Mouse (Mus musculus) MEL (cell line): ENCODE measurements around the gene Lmbrd2. TPM values are rescaled to one million over a fixed set of nuclear protein-coding genes. Genes with fewer than 3 reads are reported as not detected.
A peak's percentile ranks its signal among the peaks of the same experiment; 100 is the strongest.

ENCODE experiments used
- DNase-seq: peaks from one replicate; pipeline ENCODE4 v3.0.0; 2011; ENCODE audit warnings: low read depth, low spot score
- H3K27ac ChIP-seq: 2 replicates; pipeline ENCODE4 v1.5.1; 2012; ENCODE audit warnings: low read depth, mild to moderate bottlenecking, control low read depth, low read length, moderate library complexity; ENCODE audit not compliant: control insufficient read depth
- H3K27me3 ChIP-seq, 2 experiments: fragments of 150-350 bp in 1 of 2; sonication (generic) in 1 of 2; 2 replicates each; pipeline ENCODE4 v1.6.1; 2012; ENCODE audit warnings: low read length in 2 of 2, mild to moderate bottlenecking in 2 of 2, improper control_type of control experiment in 1 of 2, moderate library complexity in 1 of 2; ENCODE audit not compliant: insufficient read depth in 2 of 2, control insufficient read depth in 1 of 2
- H3K36me3 ChIP-seq, 2 experiments: 2 replicates each; pipeline ENCODE4 v1.6.1; 2012 to 2014; ENCODE audit warnings: low read length in 2 of 2, improper control_type of control experiment in 1 of 2, inconsistent platforms in 1 of 2, mild to moderate bottlenecking in 1 of 2; ENCODE audit not compliant: insufficient read depth in 2 of 2, control insufficient read depth in 1 of 2
- H3K4me1 ChIP-seq, 2 experiments: fragments of 150-350 bp in 1 of 2; sonication (generic) in 1 of 2; 2 replicates each; pipeline ENCODE4 v1.6.1; 2012; ENCODE audit warnings: low read length in 2 of 2, improper control_type of control experiment in 1 of 2, mild to moderate bottlenecking in 1 of 2; ENCODE audit not compliant: insufficient read depth in 2 of 2, control insufficient read depth in 1 of 2
- H3K4me3 ChIP-seq, 2 experiments: fragments of 150-350 bp in 1 of 2; sonication (generic) in 1 of 2; 2 replicates each; pipeline ENCODE4 v1.5.1; 2012; ENCODE audit warnings: low read depth in 2 of 2, low read length in 2 of 2, mild to moderate bottlenecking in 2 of 2, moderate library complexity in 2 of 2, control low read depth in 1 of 2, improper control_type of control experiment in 1 of 2; ENCODE audit not compliant: control insufficient read depth in 1 of 2, insufficient read depth in 1 of 2
- H3K79me2 ChIP-seq: 2 replicates; pipeline ENCODE4 v1.6.1; 2012; ENCODE audit warnings: mild to moderate bottlenecking, low read length, moderate library complexity; ENCODE audit not compliant: control insufficient read depth, poor library complexity, insufficient read depth
- H3K9ac ChIP-seq: 2 replicates; pipeline ENCODE4 v1.6.1; 2012; ENCODE audit warnings: low read depth, mild to moderate bottlenecking, control low read depth, low read length, moderate library complexity; ENCODE audit not compliant: control insufficient read depth, poor library complexity, severe bottlenecking
- H3K9me3 ChIP-seq: fragments of 150-350 bp; sonication (generic); replicated peaks from 2 replicates; pipeline ENCODE4 v1.6.1; 2012; ENCODE audit warnings: mild to moderate bottlenecking, low read length, improper control_type of control experiment, moderate library complexity; ENCODE audit not compliant: insufficient read depth
- BHLHE40 ChIP-seq: IDR thresholded peaks from 2 replicates; pipeline ENCODE4 v1.6.1; 2012; ENCODE audit warnings: low read depth, mild to moderate bottlenecking, inconsistent platforms, low read length, improper control_type of control experiment, borderline replicate concordance
- CHD1 ChIP-seq: IDR thresholded peaks from 2 replicates; pipeline ENCODE4 v1.6.1; 2012; ENCODE audit warnings: low read depth, mild to moderate bottlenecking, inconsistent platforms, low read length, improper control_type of control experiment
- CTCF ChIP-seq, 3 experiments: IDR thresholded peaks in 2 of 3; conservative IDR thresholded peaks in 1 of 3; 2 replicates each; pipeline ENCODE4 v1.5.1; 2011 to 2012; ENCODE audit warnings: low read length in 3 of 3, low read depth in 2 of 3, mild to moderate bottlenecking in 2 of 3, improper control_type of control experiment in 1 of 3, inconsistent platforms in 1 of 3, mixed read lengths in 1 of 3, moderate library complexity in 1 of 3; ENCODE audit not compliant: control insufficient read depth in 1 of 3, insufficient read depth in 1 of 3, poor library complexity in 1 of 3, severe bottlenecking in 1 of 3
- E2F4 ChIP-seq: IDR thresholded peaks from 2 replicates; pipeline ENCODE4 v1.6.1; 2011; ENCODE audit warnings: low read depth, low read length, improper control_type of control experiment, borderline replicate concordance
- ELF1 ChIP-seq: IDR thresholded peaks from 2 replicates; pipeline ENCODE4 v1.6.1; 2014; ENCODE audit warnings: low read depth, mild to moderate bottlenecking, inconsistent platforms, low read length, improper control_type of control experiment, moderate library complexity
- EP300 ChIP-seq, 2 experiments: IDR thresholded peaks; 2 replicates each; pipeline ENCODE4 v1.6.1; 2011; ENCODE audit warnings: improper control_type of control experiment in 2 of 2, low read length in 2 of 2, low read depth in 1 of 2, mild to moderate bottlenecking in 1 of 2
- ETS1 ChIP-seq: IDR thresholded peaks from 2 replicates; pipeline ENCODE4 v1.6.1; 2012; ENCODE audit warnings: low read depth, mild to moderate bottlenecking, inconsistent platforms, low read length, improper control_type of control experiment, moderate library complexity
- GATA1 ChIP-seq: IDR thresholded peaks from 2 replicates; pipeline ENCODE4 v1.6.1; 2011; ENCODE audit warnings: low read depth, low read length, improper control_type of control experiment
- HCFC1 ChIP-seq: IDR thresholded peaks from 2 replicates; pipeline ENCODE4 v1.6.1; 2012; ENCODE audit warnings: low read depth, mild to moderate bottlenecking, inconsistent platforms, low read length, improper control_type of control experiment, moderate library complexity
- JUND ChIP-seq: IDR thresholded peaks from 2 replicates; pipeline ENCODE4 v1.6.1; 2011; ENCODE audit warnings: low read depth, mild to moderate bottlenecking, improper control_type of control experiment, low read length
- MAFK ChIP-seq: IDR thresholded peaks from 2 replicates; pipeline ENCODE4 v1.6.1; 2011; ENCODE audit warnings: low read depth, mild to moderate bottlenecking, low read length, improper control_type of control experiment, borderline replicate concordance
- MAX ChIP-seq: IDR thresholded peaks from 2 replicates; pipeline ENCODE4 v1.6.1; 2011; ENCODE audit warnings: low read length, improper control_type of control experiment
- MEF2A ChIP-seq: IDR thresholded peaks from 2 replicates; pipeline ENCODE4 v1.6.1; 2014; ENCODE audit warnings: low read depth, mild to moderate bottlenecking, inconsistent platforms, low read length, improper control_type of control experiment; ENCODE audit not compliant: poor library complexity, insufficient replicate concordance, severe bottlenecking; ENCODE audit errors: extremely low read depth
- MXI1 ChIP-seq: IDR thresholded peaks from 2 replicates; pipeline ENCODE4 v1.6.1; 2011; ENCODE audit warnings: mild to moderate bottlenecking, low read depth, low read length, improper control_type of control experiment
- MYC ChIP-seq: IDR thresholded peaks from 2 replicates; pipeline ENCODE4 v1.6.1; 2011; ENCODE audit warnings: low read depth, mild to moderate bottlenecking, low read length, improper control_type of control experiment, moderate library complexity
- POLR2A ChIP-seq, 2 experiments: IDR thresholded peaks; 2 replicates each; pipeline ENCODE4 v1.6.1; 2011 to 2012; ENCODE audit warnings: low read length in 2 of 2, mild to moderate bottlenecking in 2 of 2, control low read depth in 1 of 2, improper control_type of control experiment in 1 of 2, low read depth in 1 of 2, moderate library complexity in 1 of 2; ENCODE audit not compliant: control insufficient read depth in 1 of 2, insufficient read depth in 1 of 2, poor library complexity in 1 of 2
- POLR2AphosphoS2 ChIP-seq: IDR thresholded peaks from 2 replicates; pipeline ENCODE4 v1.6.1; 2011; ENCODE audit warnings: low read length, improper control_type of control experiment
- RCOR1 ChIP-seq: IDR thresholded peaks from 2 replicates; pipeline ENCODE4 v1.6.1; 2012; ENCODE audit warnings: low read depth, mild to moderate bottlenecking, inconsistent platforms, low read length, improper control_type of control experiment
- SMC3 ChIP-seq: IDR thresholded peaks from 2 replicates; pipeline ENCODE4 v1.6.1; 2011; ENCODE audit warnings: low read depth, low read length, improper control_type of control experiment
- USF1 ChIP-seq: IDR thresholded peaks from 2 replicates; pipeline ENCODE4 v1.6.1; 2014; ENCODE audit warnings: low read depth, mild to moderate bottlenecking, inconsistent platforms, low read length, improper control_type of control experiment, moderate library complexity
- ZC3H11A ChIP-seq: IDR thresholded peaks from 2 replicates; pipeline ENCODE4 v1.6.1; 2012; ENCODE audit warnings: low read depth, mild to moderate bottlenecking, inconsistent platforms, low read length, improper control_type of control experiment
- ZNF384 ChIP-seq: IDR thresholded peaks from 2 replicates; pipeline ENCODE4 v1.6.1; 2012; ENCODE audit warnings: low read depth, mild to moderate bottlenecking, inconsistent platforms, low read length, improper control_type of control experiment
- polyA plus RNA-seq, 2 experiments: library from polyadenylated mRNA; stranded (reverse) in 1 of 2; unstranded in 1 of 2; fragments of >175 nt in 1 of 2; fragments of >200 nt in 1 of 2; gene quantifications; 2 replicates each; pipeline versions ENCODE4 v1.2.1 to v1.2.4; 2012; ENCODE audit warnings: low replicate concordance in 2 of 2, low read depth in 1 of 2; ENCODE audit not compliant: insufficient read length in 2 of 2, insufficient read depth in 1 of 2, missing spikeins in 1 of 2
- total RNA-seq: library from RNA; depleted of rRNA; stranded (reverse); fragments of 300-350 nt; gene quantifications from 2 replicates; pipeline ENCODE4 v1.2.3, GENCODE M21; 2012

Lmbrd2 gene
- total and polyA plus RNA-seq, 3 experiments: 7.9 to 62.9 (median 8.2) TPM

- Histone ChIP-seq H3K27ac (no peak overlapping the region), H3K9me3 (no peaks in the 10 kb centered on the region), H3K36me3 (peaks cover 0 to 63% of the 10 kb centered on the region in 2 experiments; a peak in 2 of 4 replicates)
- no peak for DNase-seq
- TF ChIP-seq HCFC1: no peak
- no peak for TF ChIP-seq POLR2A (IDR thresholded peaks at IDR 0.05; ENCODE audit: control insufficient read depth in 1 of 2, insufficient read depth in 1 of 2, low read depth in 1 of 2, low read length in 2 of 2, poor library complexity in 1 of 2)
- no peak for TF ChIP-seq ZNF384
- TF ChIP-seq BHLHE40: no peak
- TF ChIP-seq CTCF (IDR thresholded peaks at IDR 0.05 in 2 of 3, conservative IDR thresholded peaks at IDR 0.05 in 1 of 3; ENCODE audit: control insufficient read depth in 1 of 3, insufficient read depth in 1 of 3, low read depth in 2 of 3, low read length in 3 of 3, poor library complexity in 1 of 3, severe bottlenecking in 1 of 3): no peak
- TF ChIP-seq MAX: no peak
- TF ChIP-seq MYC: no peak
- TF ChIP-seq E2F4: no peak
- no peak for TF ChIP-seq MAFK
- no peak for TF ChIP-seq CHD1
- TF ChIP-seq ELF1: no peak
- no peak for TF ChIP-seq MEF2A
- no peak for TF ChIP-seq JUND
- no peak for TF ChIP-seq ETS1
- TF ChIP-seq ZC3H11A: no peak
- TF ChIP-seq POLR2AphosphoS2: no peak
- no peak for TF ChIP-seq GATA1
- TF ChIP-seq, all 39 proteins: peak for 0
- no peaks in the 10 kb centered on the region for H3K79me2 ChIP-seq
- no peak overlapping the region for H3K4me3 ChIP-seq
- H3K4me1 ChIP-seq: no peaks in the 10 kb centered on the region
- H3K9ac ChIP-seq: no peak overlapping the region
- H3K27me3 ChIP-seq: no peaks in the 10 kb centered on the region
These were observed 33.9 kb upstream of the Lmbrd2 start for GRCm38 (mm10) chr15:9106303-9107074.

DNA sequence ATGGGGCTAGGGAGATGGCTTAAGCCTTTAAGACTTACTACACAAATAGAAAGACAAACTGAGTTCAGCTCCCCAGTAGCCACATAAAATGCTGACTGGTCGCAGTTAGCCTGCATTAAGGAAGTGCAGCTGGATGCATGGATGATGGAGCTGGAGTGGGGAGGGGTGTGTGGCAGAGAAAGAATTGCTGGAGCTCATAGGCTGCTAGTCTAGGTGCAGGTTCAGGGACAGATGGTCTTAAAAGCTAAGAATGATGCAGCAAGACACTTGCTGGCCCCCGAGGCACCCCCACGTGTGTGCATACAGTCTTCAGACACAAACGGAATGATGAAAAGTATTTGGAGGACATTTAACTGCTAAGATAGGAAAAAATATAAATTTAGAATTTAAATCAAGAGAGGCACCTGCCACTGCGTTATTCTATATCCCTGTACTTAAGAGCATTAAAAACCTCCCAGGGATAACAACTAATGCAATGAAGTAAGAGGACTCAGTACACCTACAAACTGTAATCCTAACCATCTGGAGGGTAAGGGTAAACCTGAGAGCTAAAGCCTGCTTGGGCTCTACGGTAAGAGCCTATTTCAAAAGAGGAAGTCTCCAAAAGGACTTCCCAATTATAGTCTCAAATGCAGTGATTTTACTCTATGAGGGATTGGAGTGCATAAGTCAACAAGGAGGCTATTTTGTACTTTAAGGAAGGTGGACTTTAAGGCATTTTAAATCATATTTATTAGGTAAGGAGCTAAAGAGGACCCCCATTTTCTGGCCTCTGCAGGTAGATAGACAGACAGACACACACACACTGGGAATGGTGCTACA is 29.6 kb upstream of the Lmbrd2 start:
- Histone ChIP-seq H3K27ac (no peak overlapping the region), H3K36me3 (peaks cover 0 to 53% of the 10 kb centered on the region in 2 experiments; a peak in 2 of 4 replicates), H3K79me2 (no peaks in the 10 kb centered on the region), H3K27me3 (no peaks in the 10 kb centered on the region), H3K4me1 (no peaks in the 10 kb centered on the region), H3K4me3 (no peak overlapping the region), H3K9me3 (no peaks in the 10 kb centered on the region), H3K9ac (no peak overlapping the region)
- peak; percentile 59; the same call in 1 of the 2 replicates for TF ChIP-seq POLR2AphosphoS2
- 0 out of 2 replicates have a peak, but pooled peaks have one; percentile 8 for TF ChIP-seq ELF1
- TF ChIP-seq EP300 (IDR thresholded peaks at IDR 0.05; ENCODE audit: low read depth in 1 of 2, low read length in 2 of 2): peak in 1 of 2 experiments; percentile 48; a peak in 2 of 4 replicates
- no peak for TF ChIP-seq ZC3H11A
- peak; percentile 87 for TF ChIP-seq RCOR1
- 0 out of 2 replicates have a peak, but pooled peaks have one; percentile 19 for TF ChIP-seq MXI1
- TF ChIP-seq USF1: no peak
- TF ChIP-seq MAX: no peak
- TF ChIP-seq SMC3: peak; percentile 15; the same call in 1 of the 2 replicates
- peak; percentile 54 for DNase-seq
